Mouse (Mus musculus) ovary, adult 10 weeks (tissue): Measurements from ENCODE around the gene Emc10. TPM values are rescaled to one million over a fixed set of nuclear protein-coding genes. Genes with fewer than 3 reads are reported as not detected.

Source experiments
- polyA plus RNA-seq: library from polyadenylated mRNA; stranded (reverse); fragments of 350-450 nt; fragmentation: Illumina TruSeq; extraction: RNeasy Lipid Tissue Mini Kit (QIAGEN cat#74804); gene quantifications from one replicate; pipeline ENCODE4 v1.2.3, GENCODE M21; 2014

The Emc10 gene
- 1.5 TPM for polyA plus RNA-seq

DNA sequence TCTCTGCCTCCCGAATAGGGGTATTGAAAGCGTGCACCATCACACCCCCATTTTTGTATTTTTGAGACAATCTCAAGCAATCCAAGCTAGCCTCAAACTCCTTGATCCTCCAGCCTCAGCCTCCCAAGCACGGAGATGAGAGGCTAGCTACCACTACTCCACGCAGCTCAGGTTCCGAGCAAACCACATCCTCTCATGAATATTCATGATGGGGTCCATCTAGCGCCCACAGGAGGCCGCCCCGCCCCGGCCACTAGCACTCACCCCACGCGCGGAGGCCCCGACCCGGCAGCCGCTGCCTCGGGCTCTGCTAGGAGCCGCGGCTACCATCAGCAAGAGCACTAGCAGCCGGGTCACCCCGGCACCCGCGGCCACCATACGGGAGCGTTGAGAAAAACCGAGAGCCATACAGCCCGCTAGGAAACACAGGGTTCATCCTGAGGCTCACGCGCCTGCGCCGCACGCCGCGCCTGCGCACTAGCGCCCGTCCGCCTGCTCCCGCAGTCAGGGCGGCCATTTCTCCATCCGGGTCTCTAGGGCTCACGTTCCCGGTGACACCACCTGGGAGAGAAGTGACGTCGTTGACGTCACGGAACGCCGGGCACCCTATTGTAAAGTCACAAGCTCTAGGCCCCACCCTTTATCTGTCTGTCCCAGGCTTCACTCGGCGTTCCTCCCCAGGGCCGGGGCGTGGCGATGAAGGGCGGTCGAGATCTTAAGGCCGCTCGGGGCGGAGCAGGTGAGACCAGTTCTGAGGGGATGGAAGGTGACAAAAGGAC is at the start of gene Emc10, which contains the start of gene Fam71e1:
TSS of gene Emc10 (minus strand) at position 538 of the 779 bp plus-strand sequence.
TSS of gene Fam71e1 (plus strand) at position 590 of the 779 bp plus-strand sequence.

DNA sequence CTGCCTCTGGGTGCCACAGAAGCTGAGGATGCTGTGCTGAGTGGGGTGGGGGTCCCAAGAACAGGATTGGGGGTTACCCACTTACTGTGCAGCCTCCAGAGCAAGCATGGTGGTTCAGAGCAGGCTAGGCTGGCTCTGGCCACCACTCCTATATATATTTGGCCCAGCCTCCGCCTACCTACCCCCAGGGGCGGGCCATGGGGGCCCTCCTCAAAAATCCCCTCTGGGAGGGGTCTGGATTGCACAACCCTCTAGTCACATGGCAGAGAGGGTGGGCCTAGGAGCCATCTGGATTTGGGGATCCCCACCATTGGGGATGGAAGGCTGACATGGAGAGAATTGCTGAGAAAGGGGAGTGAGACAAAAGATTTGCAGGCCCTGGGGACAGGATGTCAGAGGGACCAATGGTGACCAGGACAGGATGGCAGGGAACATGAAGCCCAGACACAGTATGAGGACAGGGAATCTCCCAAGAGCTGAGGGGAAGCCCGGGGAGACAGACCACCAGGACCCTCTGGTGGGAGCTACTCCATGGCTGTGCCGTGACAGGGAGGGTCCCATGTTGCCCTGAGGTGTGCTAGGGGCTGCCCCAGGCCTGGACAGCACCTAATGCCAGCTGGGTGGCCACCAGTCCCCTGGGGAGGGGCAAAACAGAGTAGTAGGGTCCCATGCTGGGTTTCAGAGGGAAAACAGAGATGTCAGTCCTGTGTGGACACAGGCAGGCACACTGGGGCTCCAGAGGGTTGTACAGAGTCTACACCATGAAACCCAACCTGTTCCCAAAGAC is 35.8 kb upstream of the Emc10 start, which contains the start of gene Spib:
TSS of gene Spib (minus strand) at position 126 of the 787 bp plus-strand sequence.

DNA sequence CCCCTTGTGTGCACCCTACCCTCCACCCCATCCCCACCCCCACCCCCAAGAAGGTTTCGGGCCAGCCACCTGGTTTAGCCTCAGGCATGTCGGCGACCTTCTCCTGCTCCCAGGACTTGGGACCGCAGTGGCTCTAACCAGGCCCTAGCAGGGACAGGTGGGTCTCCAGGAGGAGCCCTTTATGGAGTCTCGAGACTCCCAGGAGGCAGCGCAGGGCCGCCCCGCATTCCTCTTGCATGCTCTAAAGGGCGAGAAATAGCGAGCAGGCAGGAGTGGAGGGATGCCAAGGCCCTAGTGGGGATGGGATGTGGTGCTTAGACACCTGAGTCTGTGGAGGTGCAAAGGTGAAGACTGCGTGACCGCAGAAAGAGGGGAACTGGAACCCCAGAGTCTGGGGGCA is 28.2 kb upstream of the Emc10 start, which contains the start of gene Mybpc2:
TSS of gene Mybpc2 (minus strand) at position 155 of the 400 bp plus-strand sequence.

DNA sequence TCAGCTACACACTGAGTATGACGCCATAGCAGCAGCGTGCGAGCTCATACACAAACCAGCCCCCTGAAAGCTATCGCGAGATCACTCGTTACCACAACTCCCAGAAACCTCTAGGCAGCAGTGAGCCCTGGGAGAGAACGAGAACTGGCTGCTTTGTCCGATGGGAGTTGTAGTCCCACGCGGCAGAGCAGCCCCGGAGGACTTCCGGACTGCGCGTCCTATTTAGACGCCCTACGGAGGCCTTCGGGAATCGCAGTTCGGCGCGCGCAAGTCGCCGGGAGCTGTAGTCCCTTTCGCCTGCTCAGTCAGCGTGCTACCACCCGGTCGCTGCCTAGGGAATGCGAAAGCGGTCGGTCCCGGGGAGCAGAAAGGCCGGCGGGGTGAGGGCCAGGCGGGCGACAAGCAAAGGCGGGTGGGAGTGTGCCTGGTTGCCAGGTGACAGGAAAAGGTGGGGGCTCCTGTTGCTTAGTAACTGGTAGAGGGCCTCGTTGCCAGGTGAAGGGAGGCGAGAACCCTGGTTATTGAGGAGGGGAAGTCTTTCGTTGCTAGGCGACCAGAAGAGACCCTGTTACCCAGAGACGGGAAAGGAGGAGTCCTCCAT is 28.4 kb downstream of the Emc10 start, which contains the start of gene Josd2:
TSS of gene Josd2 (plus strand) at position 170 of the 601 bp plus-strand sequence.

DNA sequence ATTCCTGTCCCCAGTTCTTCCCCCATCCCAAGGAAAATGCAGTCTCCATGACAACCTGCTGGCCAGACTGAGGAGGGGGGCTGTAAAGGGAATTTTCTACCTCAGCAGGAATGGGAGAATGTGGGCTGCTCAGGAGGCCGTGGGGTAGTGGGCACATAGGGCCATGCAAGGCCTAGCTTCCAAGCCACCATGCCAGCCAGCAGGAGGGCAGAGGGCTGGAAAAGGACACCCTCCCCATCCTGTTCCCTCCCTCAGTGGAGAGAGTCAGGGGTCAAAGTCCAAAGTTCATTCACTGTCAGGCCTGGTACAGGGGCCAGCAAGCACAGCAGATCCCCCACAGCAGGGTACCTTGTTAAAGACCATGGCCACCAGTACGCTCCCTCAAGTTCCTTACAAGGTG is 31.2 kb downstream of the Emc10 start, which contains the start of gene Aspdh:
TSS of gene Aspdh (plus strand) at position 281 of the 400 bp plus-strand sequence.

Other genes starting within 250 kb of the Emc10 start
- gene 1700028J19Rik, start 249.8 kb downstream of the Emc10 start, polyA plus RNA-seq = not detected
- gene 2410002F23Rik, start 249.8 kb downstream of the Emc10 start, polyA plus RNA-seq = 40.3 TPM
- gene Acp4, start 239.2 kb downstream of the Emc10 start, polyA plus RNA-seq = not detected
- not detected for gene Gm15517, start 235.1 kb downstream of the Emc10 start, polyA plus RNA-seq
- 2.9 TPM for gene Clec11a, start 189.6 kb downstream of the Emc10 start, polyA plus RNA-seq
- gene Shank1, start 186.3 kb downstream of the Emc10 start, polyA plus RNA-seq = 0.06 TPM
- not detected for gene Syt3, start 112.4 kb downstream of the Emc10 start, polyA plus RNA-seq
- not detected for gene 1700008O03Rik, start 110.7 kb downstream of the Emc10 start, polyA plus RNA-seq
- 0.26 TPM for gene Lrrc4b, start 67.5 kb downstream of the Emc10 start, polyA plus RNA-seq
- not detected for gene Aspdh, start 31.1 kb downstream of the Emc10 start, polyA plus RNA-seq
- not detected for gene Josd2, start 28.5 kb downstream of the Emc10 start, polyA plus RNA-seq
- not detected for gene Fam71e1, start 52 bp upstream of the Emc10 start, polyA plus RNA-seq
- gene Mybpc2, start 28.1 kb upstream of the Emc10 start, polyA plus RNA-seq = not detected
- not detected for gene Spib, start 35.5 kb upstream of the Emc10 start, polyA plus RNA-seq
- not detected for gene Pold1, start 52.3 kb upstream of the Emc10 start, polyA plus RNA-seq
- not detected for gene Nr1h2, start 57.4 kb upstream of the Emc10 start, polyA plus RNA-seq
- not detected for gene Napsa, start 75.9 kb upstream of the Emc10 start, polyA plus RNA-seq
- not detected for gene Kcnc3, start 94.1 kb upstream of the Emc10 start, polyA plus RNA-seq
- gene Myh14, start 174.3 kb upstream of the Emc10 start, polyA plus RNA-seq = not detected
- not detected for gene Izumo2, start 212.2 kb upstream of the Emc10 start, polyA plus RNA-seq